Comparison of ENCODE assay signal across 14 mouse cellular contexts in the genomic region with DNA sequence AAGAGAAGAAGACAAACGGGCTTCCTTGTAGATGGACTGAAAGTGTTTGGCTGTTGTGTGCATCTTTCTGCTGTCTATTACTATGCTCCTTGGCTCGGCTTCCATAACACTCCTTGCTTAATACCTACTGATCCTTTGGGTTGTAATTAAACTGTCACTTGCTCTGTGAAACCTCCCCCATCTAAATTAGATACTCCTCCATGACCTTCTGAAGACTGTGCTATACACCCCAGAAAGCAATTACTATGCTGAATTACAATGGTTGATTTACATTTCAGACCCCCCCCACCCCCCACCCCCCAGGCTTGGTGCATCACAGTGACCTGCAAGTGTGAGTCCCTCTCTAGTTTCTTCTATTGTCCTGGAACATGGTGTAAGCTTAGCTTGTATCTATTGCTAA.
"Had no signal": no experiment of that assay in that cellular context is flagged by ENCODE, and none has a peak within 500 bp of the region (broad histone marks: within the 10 kb centered on the region; RNA-seq: fewer than 3 reads in every experiment).

No protein-coding gene starts in this region.

- H3K27ac ChIP-seq: limb, embryonic 10.5 days; liver, embryonic 15.5 days; neural tube, embryonic 13.5 days; stomach, postnatal 0 days had no signal

- H3K9me3 ChIP-seq: limb, embryonic 10.5 days; liver, embryonic 15.5 days; neural tube, embryonic 13.5 days had no signal

- DNase-seq: kidney, adult 2 months; lung, adult 2 months; lung, postnatal 36 days; midbrain, embryonic 14.5 days; right cerebral cortex, adult 18-20 months; right cerebral cortex, postnatal 25 days; thymus, postnatal 4 days had no signal

- H3K36me3 ChIP-seq: limb, embryonic 10.5 days; liver, embryonic 15.5 days; neural tube, embryonic 13.5 days had no signal

- H3K4me2 ChIP-seq: liver, embryonic 11.5 days; liver, embryonic 15.5 days; neural tube, embryonic 13.5 days had no signal

- H3K4me3 ChIP-seq: limb, embryonic 10.5 days; liver, embryonic 15.5 days; neural tube, embryonic 13.5 days had no signal

- H3K27me3 ChIP-seq: liver, embryonic 15.5 days; neural tube, embryonic 13.5 days had no signal

- H3K9ac ChIP-seq: liver, embryonic 15.5 days; neural tube, embryonic 13.5 days had no signal

- ATAC-seq: intestine, embryonic 16.5 days; lung, postnatal 0 days had no signal

- H3K4me1 ChIP-seq: liver, embryonic 15.5 days; neural tube, embryonic 13.5 days had no signal
